Comparison of ENCODE assay signal across 8 mouse cellular contexts in genomic region chr10:117629169-117629971, GRCm38 (mm10). TPM values are rescaled to one million over a fixed set of nuclear protein-coding genes. Genes with fewer than 3 reads are reported as not detected.
DNase-seq lines count a peak whose midpoint lies in the region; ATAC-seq lines count a peak whose summit lies in the region.

Gene Cpm, plus strand, starts transcription at chr10:117629500.

- peak; percentile 90 for ATAC-seq in embryonic facial prominence, embryonic 13.5 days (ENCODE audit: insufficient number of reproducible peaks, insufficient read depth, low FRiP score, low TSS enrichment, low read depth)
- peak; percentile 90 for ATAC-seq in heart, embryonic 11.5 days (replicated peaks; ENCODE audit: insufficient number of reproducible peaks, low FRiP score, low TSS enrichment)
- ATAC-seq in kidney, embryonic 14.5 days (ENCODE audit: low FRiP score, low TSS enrichment), result peak; percentile 96
- peak; percentile 89 for ATAC-seq in liver, embryonic 13.5 days (ENCODE audit: low read depth)
- ATAC-seq in stomach, embryonic 15.5 days (ENCODE audit: insufficient read depth, low FRiP score, low read depth), result peak; percentile 95

- peak; percentile 19 to 36 for DNase-seq in left cerebral cortex, adult 18-20 months (ENCODE audit: low spot score in 2 of 2)
- no peak for DNase-seq in left cerebral cortex, adult 11 months (ENCODE audit: low spot score)
- peak; percentile 37 for DNase-seq in liver, embryonic 13.5 days
- peak; percentile 21 to 64 for DNase-seq in natural killer cell, adult 2 months (ENCODE audit: low spot score in 2 of 2)

- under 1% methylated on average over 73 of the region's 73 CpGs for WGBS in embryonic facial prominence, embryonic 13.5 days
- WGBS in heart, embryonic 11.5 days (ENCODE audit: insufficient replicate concordance), result under 1% methylated on average over 70 of the region's 73 CpGs
- WGBS in kidney, embryonic 14.5 days, result under 1% methylated on average over 70 of the region's 73 CpGs
- under 1% methylated on average over 73 of the region's 73 CpGs for WGBS in liver, embryonic 13.5 days (ENCODE audit: insufficient replicate concordance)
- WGBS in stomach, embryonic 15.5 days, result under 1% methylated on average over 73 of the region's 73 CpGs

- no peak within 1 kb of the TSS for H3K27ac ChIP-seq in embryonic facial prominence, embryonic 13.5 days
- no peak within 1 kb of the TSS for H3K27ac ChIP-seq in heart, embryonic 11.5 days (ENCODE audit: low read depth, low read length)
- no peak within 1 kb of the TSS for H3K27ac ChIP-seq in kidney, embryonic 14.5 days (ENCODE audit: low read depth, low read length)
- H3K27ac ChIP-seq in liver, embryonic 13.5 days, result no peak within 1 kb of the TSS
- no peak within 1 kb of the TSS for H3K27ac ChIP-seq in stomach, embryonic 15.5 days

- no peaks in the 10 kb centered on the region for H3K36me3 ChIP-seq in embryonic facial prominence, embryonic 13.5 days
- no peaks in the 10 kb centered on the region for H3K36me3 ChIP-seq in heart, embryonic 11.5 days (ENCODE audit: control insufficient read depth, insufficient read depth, low read length)
- no peaks in the 10 kb centered on the region for H3K36me3 ChIP-seq in kidney, embryonic 14.5 days (ENCODE audit: control insufficient read depth, insufficient read depth, low read length)
- no peaks in the 10 kb centered on the region for H3K36me3 ChIP-seq in liver, embryonic 13.5 days
- H3K36me3 ChIP-seq in stomach, embryonic 15.5 days, result no peaks in the 10 kb centered on the region

- peak within 1 kb of the TSS; percentile 69 for H3K9ac ChIP-seq in embryonic facial prominence, embryonic 13.5 days
- H3K9ac ChIP-seq in heart, embryonic 11.5 days (ENCODE audit: low read depth, low read length), result no peak within 1 kb of the TSS; the same call in 1 of the 2 replicates
- peak within 1 kb of the TSS; percentile 63 for H3K9ac ChIP-seq in kidney, embryonic 14.5 days (ENCODE audit: low read depth, low read length)
- H3K9ac ChIP-seq in liver, embryonic 13.5 days, result peak within 1 kb of the TSS; percentile 41
- peak within 1 kb of the TSS; percentile 25; the same call in 1 of the 2 replicates for H3K9ac ChIP-seq in stomach, embryonic 15.5 days

- peaks cover 54% of the 10 kb centered on the region for H3K27me3 ChIP-seq in embryonic facial prominence, embryonic 13.5 days
- peaks cover 41% of the 10 kb centered on the region for H3K27me3 ChIP-seq in heart, embryonic 11.5 days (ENCODE audit: control insufficient read depth, insufficient read depth, low read length)
- peaks cover 12% of the 10 kb centered on the region; the same call in 1 of the 2 replicates for H3K27me3 ChIP-seq in kidney, embryonic 14.5 days (ENCODE audit: control insufficient read depth, insufficient read depth, low read length)
- H3K27me3 ChIP-seq in liver, embryonic 13.5 days, result peaks cover 52% of the 10 kb centered on the region
- 0 out of 2 replicates have a peak, but pooled peaks cover 9% of the 10 kb centered on the region for H3K27me3 ChIP-seq in stomach, embryonic 15.5 days (replicated peaks)

- peak within 1 kb of the TSS; percentile 62 for H3K4me3 ChIP-seq in embryonic facial prominence, embryonic 13.5 days
- H3K4me3 ChIP-seq in heart, embryonic 11.5 days (ENCODE audit: low read depth, low read length), result peak within 1 kb of the TSS; percentile 64
- peak within 1 kb of the TSS; percentile 65 for H3K4me3 ChIP-seq in kidney, embryonic 14.5 days (ENCODE audit: low read length)
- H3K4me3 ChIP-seq in liver, embryonic 13.5 days (replicated peaks), result peak within 1 kb of the TSS; percentile 58
- H3K4me3 ChIP-seq in stomach, embryonic 15.5 days (replicated peaks), result peak within 1 kb of the TSS; percentile 69

- H3K4me2 ChIP-seq in embryonic facial prominence, embryonic 13.5 days, result peak within 1 kb of the TSS; percentile 92
- peak within 1 kb of the TSS; percentile 96 for H3K4me2 ChIP-seq in heart, embryonic 11.5 days
- peak within 1 kb of the TSS; percentile 93 for H3K4me2 ChIP-seq in kidney, embryonic 14.5 days (replicated peaks; ENCODE audit: low read depth, low read length)
- peak within 1 kb of the TSS; percentile 69 for H3K4me2 ChIP-seq in liver, embryonic 13.5 days
- peak within 1 kb of the TSS; percentile 93 for H3K4me2 ChIP-seq in stomach, embryonic 15.5 days

- peaks cover 20% of the 10 kb centered on the region for H3K4me1 ChIP-seq in embryonic facial prominence, embryonic 13.5 days
- peaks cover 4% of the 10 kb centered on the region; the same call in 1 of the 2 replicates for H3K4me1 ChIP-seq in heart, embryonic 11.5 days (ENCODE audit: control insufficient read depth, insufficient read depth, low read length)
- H3K4me1 ChIP-seq in kidney, embryonic 14.5 days (ENCODE audit: control insufficient read depth, insufficient read depth, low read length), result peaks cover 13% of the 10 kb centered on the region; the same call in 1 of the 2 replicates
- H3K4me1 ChIP-seq in liver, embryonic 13.5 days (replicated peaks), result peaks cover 9% of the 10 kb centered on the region
- no peaks in the 10 kb centered on the region for H3K4me1 ChIP-seq in stomach, embryonic 15.5 days

- H3K9me3 ChIP-seq in embryonic facial prominence, embryonic 13.5 days, result no peaks in the 10 kb centered on the region
- H3K9me3 ChIP-seq in heart, embryonic 11.5 days (replicated peaks; ENCODE audit: control insufficient read depth, low read length), result no peaks in the 10 kb centered on the region
- no peaks in the 10 kb centered on the region for H3K9me3 ChIP-seq in kidney, embryonic 14.5 days (ENCODE audit: control insufficient read depth, low read length)
- no peaks in the 10 kb centered on the region for H3K9me3 ChIP-seq in liver, embryonic 13.5 days (replicated peaks)
- no peaks in the 10 kb centered on the region for H3K9me3 ChIP-seq in stomach, embryonic 15.5 days

RNA-seq across cellular contexts. Expression of gene Cpm, which starts in this region (rescaled TPM):
- total RNA-seq in left cerebral cortex, adult 18-20 months (2021), result 1 to 10 TPM; 4.2 TPM
- 25.6 and 34.0 TPM in 2 replicates for polyA plus RNA-seq in embryonic facial prominence, embryonic 13.5 days (2015; fragmentation: Nextera tagmentation; extraction: Ambion mirVana)
- 2.5 and 4.1 TPM in 2 replicates for polyA plus RNA-seq in heart, embryonic 11.5 days (2014; fragmentation: Nextera tagmentation; extraction: Ambion mirVana)
- 21.8 and 28.9 TPM in 2 replicates for polyA plus RNA-seq in kidney, embryonic 14.5 days (2014; fragmentation: Nextera tagmentation; extraction: Ambion mirVana)
- polyA plus RNA-seq in liver, embryonic 13.5 days (2015; fragmentation: Nextera tagmentation; extraction: Ambion mirVana), result 19.3 and 27.8 TPM in 2 replicates
- polyA plus RNA-seq in stomach, embryonic 15.5 days (2015; fragmentation: Nextera tagmentation; extraction: Ambion mirVana), result 57.1 and 57.7 TPM in 2 replicates
